Mouse (Mus musculus): Measurements from ENCODE around the gene Gm10663.

Gene Gm10663

GRCm38 (mm10) chr8:65074733-65075132 lies at the start of gene Gm10663:
Gm10663 (plus strand) TSS chr8:65075033.
- no peak for DNase-seq (ENCODE audit: low spot score in 2 of 2)

DNA sequence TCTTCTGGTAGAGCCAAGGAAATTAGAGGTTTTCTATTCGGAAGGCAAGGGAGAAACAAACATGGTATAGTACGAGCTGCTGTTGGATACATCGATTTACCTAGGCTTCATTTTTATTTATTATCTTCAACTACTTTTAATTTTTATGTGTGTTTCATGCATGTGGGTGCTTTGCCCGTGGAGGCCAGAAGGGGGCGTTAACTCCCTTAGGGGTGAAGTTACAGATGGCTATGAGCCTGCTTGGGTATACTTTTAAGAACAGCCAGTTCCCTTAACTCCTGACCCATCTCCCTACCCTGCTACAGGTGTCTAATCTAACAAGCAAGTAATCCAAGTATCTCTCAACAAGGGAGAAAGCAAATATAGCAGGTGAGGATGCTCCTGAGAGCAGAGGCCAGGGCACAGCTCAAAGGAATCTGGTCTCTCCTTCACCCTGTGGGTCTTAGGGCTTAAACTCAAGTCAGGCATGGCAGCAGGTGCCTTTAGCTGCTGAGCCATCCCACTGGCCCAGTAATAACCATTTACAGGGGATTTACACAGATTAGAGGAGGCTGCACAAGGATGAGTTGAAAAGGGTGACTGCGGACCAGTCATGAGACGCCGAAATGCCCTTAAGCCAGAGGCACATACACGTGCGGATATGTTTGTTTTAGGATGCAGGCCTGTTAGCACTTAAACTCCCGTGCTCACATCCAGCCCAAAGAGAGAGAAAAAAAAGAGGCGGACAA lies 45.7 kb upstream of the Gm10663 start:
- no peak for DNase-seq (ENCODE audit: low spot score in 2 of 2)

- DNase-seq (ENCODE audit: low spot score in 2 of 2): no peak
Observed at GRCm38 (mm10) chr8:65029776-65030175, 45.1 kb upstream of the Gm10663 start.

GRCm38 (mm10) chr8:65030735-65031485 lies 43.9 kb upstream of the Gm10663 start:
- no peak for DNase-seq (ENCODE audit: low spot score in 2 of 2)

GRCm38 (mm10) chr8:65032107-65032506 lies 42.7 kb upstream of the Gm10663 start:
- DNase-seq (ENCODE audit: low spot score in 2 of 2): no peak

GRCm38 (mm10) chr8:65033056-65033455 lies 41.8 kb upstream of the Gm10663 start:
- no peak for DNase-seq (ENCODE audit: low spot score in 2 of 2)

- DNase-seq (ENCODE audit: low spot score in 2 of 2): no peak
Observed at GRCm38 (mm10) chr8:65034136-65034535, 40.7 kb upstream of the Gm10663 start.

DNA sequence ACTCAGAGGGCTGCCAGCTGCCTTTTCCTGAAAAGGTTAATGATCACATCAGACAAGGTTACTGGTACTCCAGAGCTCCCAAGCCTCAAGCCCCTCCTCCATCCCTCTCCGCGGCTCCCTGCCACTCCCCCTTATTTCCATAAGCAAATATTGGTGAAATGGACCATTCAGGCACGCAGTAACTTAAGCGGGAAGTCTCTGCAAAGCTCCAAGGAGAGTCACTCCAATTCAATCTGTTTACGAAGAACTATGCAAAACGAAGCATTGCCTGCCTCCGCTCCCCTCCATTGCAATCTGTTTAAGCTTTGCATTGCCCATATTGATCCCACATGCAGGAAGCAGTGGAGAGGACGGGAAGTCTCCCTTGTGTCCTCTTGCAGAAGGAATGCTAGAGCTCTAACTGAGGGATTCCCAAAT lies 37.7 kb upstream of the Gm10663 start, which contains the start of gene Apela:
Gene Apela, minus strand, starts transcription at position 220 of the 417 bp plus-strand sequence.
- DNase-seq (ENCODE audit: low spot score in 2 of 2): no peak

DNA sequence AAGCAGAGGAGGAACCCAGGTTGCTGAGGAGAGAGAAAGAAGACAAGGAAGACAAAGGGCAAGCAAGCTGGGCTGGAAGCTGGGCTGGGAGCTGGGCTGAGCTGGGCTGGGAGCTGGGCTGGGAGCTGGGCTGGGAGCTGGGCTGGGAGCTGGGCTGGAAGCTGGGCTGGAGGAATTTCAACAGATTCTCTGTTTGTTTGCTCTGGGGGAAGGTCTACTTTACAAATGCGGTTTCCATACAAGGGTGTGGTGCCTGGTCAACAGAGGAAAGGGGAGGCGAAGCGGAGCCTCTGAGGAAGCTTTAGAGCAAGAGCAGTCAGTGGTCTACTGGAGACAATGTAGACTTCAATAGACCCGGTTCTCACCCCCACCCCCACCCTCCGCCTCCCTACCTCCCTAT lies 28.3 kb upstream of the Gm10663 start:
- no peak for DNase-seq (ENCODE audit: low spot score in 2 of 2)

GRCm38 (mm10) chr8:65047193-65047592 lies 27.6 kb upstream of the Gm10663 start:
- DNase-seq (ENCODE audit: low spot score in 2 of 2): no peak

DNA sequence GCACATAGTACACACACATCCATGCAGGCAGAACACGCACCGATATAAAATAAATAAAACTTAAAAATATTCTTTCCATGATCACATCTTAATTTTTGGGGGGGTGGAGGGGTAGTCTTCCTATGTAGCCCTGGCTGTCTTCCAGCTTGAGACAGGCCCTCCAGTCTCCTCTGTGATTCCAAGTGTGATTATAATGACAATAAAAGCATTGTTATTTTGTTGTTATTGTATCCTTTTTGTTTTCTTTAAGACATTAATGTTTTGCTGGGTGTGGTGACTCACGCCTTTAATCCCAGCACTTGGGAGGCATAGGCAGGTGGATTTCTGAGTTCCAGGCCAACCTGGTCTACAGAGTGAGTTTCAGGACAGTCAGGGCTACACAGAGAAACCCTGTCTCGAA lies 27.0 kb upstream of the Gm10663 start:
- DNase-seq (ENCODE audit: low spot score in 2 of 2): no peak

DNA sequence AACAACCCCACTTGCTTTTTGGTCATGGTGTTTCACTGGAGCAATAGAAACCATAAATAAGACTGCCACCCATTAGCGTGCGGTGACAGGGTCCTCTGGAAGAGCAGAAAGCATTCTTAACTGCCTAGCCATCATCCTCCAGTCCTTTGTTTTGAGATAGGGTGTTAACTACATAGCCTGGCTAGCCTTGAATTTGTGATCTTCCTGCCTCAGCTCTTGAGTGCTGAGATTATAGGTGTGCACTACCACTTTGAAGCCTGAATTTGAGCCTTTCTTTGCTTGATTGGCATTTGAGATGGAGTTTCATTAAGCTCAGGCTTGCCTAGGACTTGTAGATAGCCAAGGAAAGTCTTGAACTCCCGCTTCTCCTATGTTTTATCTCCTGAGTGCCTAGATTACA lies 21.3 kb upstream of the Gm10663 start:
- DNase-seq (ENCODE audit: low spot score in 2 of 2): no peak

GRCm38 (mm10) chr8:65053968-65054367 lies 20.9 kb upstream of the Gm10663 start:
- DNase-seq (ENCODE audit: low spot score in 2 of 2): no peak

DNA sequence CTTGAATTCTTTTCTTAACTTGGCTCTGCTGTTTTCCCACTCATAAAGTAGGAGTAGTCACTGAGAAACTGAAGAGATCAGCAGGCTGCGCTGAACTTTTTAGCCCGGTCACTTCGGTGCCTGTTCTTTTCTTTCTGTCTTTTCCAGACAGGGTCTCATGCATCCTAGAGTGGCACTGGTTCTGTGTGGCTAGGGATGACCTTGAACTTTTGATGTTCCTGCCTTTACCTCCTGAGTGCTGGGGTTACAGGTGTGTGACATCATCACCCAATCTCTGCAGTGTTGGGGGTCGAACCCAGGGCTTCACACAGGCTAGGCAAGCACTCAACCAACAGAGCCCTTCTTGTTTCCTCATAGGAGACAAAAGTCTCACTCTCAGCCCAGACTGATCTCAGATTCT lies 18.1 kb upstream of the Gm10663 start:
- DNase-seq (ENCODE audit: low spot score in 2 of 2): no peak

- no peak for DNase-seq (ENCODE audit: low spot score in 2 of 2)
Observed at GRCm38 (mm10) chr8:65062195-65062594, 12.6 kb upstream of the Gm10663 start.

GRCm38 (mm10) chr8:65064071-65064470 lies 10.8 kb upstream of the Gm10663 start:
- no peak for DNase-seq (ENCODE audit: low spot score in 2 of 2)

DNA sequence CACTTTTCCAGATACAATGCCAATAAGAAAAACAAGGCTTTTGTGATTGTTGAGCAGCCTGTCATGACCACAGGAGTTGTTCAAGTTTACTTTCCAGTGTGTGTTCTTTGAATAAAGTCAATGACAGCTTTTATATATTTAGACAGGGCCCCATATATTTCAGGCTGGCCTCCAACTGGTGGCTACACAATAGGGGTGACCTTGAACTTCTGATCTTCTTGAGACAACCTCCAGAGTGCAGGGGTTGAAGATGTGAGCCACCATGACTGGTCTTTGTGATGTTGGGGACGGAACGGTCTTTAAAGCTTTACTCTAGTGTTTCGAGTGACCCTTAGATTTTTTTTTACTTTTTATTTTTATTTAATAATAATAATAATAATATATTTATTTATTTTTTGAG lies 9.2 kb upstream of the Gm10663 start:
- DNase-seq (ENCODE audit: low spot score in 2 of 2): no peak

- no peak for DNase-seq (ENCODE audit: low spot score in 2 of 2)
Observed at GRCm38 (mm10) chr8:65067031-65067430, 7.8 kb upstream of the Gm10663 start.

- no peak for DNase-seq (ENCODE audit: low spot score in 2 of 2)
Observed at GRCm38 (mm10) chr8:65067694-65068472, 7.0 kb upstream of the Gm10663 start.

DNA sequence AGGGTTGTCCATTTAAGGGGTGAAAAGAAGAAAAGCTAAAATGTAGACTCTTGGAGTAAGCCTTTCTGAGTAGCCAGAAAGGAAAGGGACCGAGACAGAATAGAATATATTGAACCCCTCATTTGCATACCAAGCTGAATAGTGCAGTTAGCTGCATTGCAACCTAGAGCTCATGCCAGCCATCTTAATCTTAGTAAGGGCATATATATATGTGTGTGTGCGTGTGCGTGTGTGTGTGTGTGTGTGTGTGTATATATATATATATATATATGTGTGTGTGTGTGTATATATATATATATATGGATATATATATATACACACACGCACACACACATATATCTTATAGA lies 6.4 kb upstream of the Gm10663 start:
- no peak for DNase-seq (ENCODE audit: low spot score in 2 of 2)

- no peak for DNase-seq (ENCODE audit: low spot score in 2 of 2)
Observed at GRCm38 (mm10) chr8:65070996-65071395, 3.8 kb upstream of the Gm10663 start.

GRCm38 (mm10) chr8:65080731-65081130 lies 5.9 kb downstream of the Gm10663 start:
- DNase-seq (ENCODE audit: low spot score in 2 of 2): no peak

DNA sequence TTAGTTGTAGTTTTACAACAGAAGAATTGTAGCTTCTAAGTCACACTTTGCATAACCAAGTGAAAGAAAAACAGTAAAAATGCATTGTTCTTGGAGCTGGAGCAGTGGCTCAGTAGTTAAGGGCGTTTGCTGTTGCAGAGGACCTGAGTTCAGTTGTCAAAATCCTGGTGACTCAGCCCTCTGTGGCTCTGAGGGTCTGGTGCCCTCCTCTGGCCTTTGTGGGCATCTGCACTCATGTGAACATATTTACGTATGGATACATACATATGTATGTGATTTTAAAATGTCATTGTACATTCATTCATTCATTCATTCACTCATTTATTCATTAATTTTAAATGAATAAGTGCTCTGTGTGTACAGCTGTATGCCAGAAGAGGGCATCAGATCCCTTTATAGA lies 10.8 kb downstream of the Gm10663 start:
- no peak for DNase-seq (ENCODE audit: low spot score in 2 of 2)
